Mouse (Mus musculus) olfactory bulb, adult 2 months (tissue): ENCODE data around the gene Mrgpra2b.

Experiments used
- CTCF ChIP-seq: fragments of 200-500 bp; IDR thresholded peaks from 2 replicates; pipeline ENCODE4 v1.5.1; 2012; ENCODE audit warnings: low read depth, mild to moderate bottlenecking, low read length, moderate library complexity; ENCODE audit not compliant: insufficient read depth
- POLR2A ChIP-seq: fragments of 200-500 bp; IDR thresholded peaks from 2 replicates; pipeline ENCODE4 v1.6.1; 2012; ENCODE audit warnings: mild to moderate bottlenecking, low read depth, low read length, moderate library complexity; ENCODE audit not compliant: insufficient read depth

DNA sequence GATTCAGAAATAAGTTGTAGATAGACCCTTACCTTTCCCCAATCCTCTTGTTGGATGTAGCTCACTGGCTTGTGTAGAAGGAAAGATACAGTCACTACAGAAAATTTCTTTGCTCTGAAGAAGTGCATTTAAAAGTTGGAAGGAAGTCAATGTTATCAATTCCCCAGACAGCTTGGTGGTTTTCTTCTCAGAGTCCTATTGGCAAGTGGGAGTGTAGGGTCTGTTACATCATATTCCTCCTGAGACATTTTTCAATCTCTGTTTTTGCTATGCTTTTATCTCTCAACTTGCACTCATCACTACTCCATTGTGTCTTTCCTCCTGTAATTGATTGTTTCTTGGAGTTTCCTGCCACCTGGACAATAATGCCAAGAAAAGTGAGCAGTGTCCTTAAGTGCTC lies at the start of gene Mrgpra2b:
- TF ChIP-seq CTCF = no peak
- no peak for TF ChIP-seq POLR2A
